Mouse (Mus musculus) urinary bladder, postnatal 4 days (tissue): ENCODE results near the gene Vps37d.

Source experiments
- DNase-seq, 2 experiments: peaks; one replicate each; pipeline ENCODE4 v3.0.0; 2021 to 2022; ENCODE audit warnings: low spot score in 2 of 2

Gene Vps37d

GRCm38 (mm10) chr5:135029007-135029854 lies 48.8 kb downstream of the Vps37d start:
- no peak for DNase-seq

GRCm38 (mm10) chr5:135025899-135026298 lies 52.2 kb downstream of the Vps37d start:
- no peak for DNase-seq

GRCm38 (mm10) chr5:135024665-135025224 lies 53.3 kb downstream of the Vps37d start:
- DNase-seq, result no peak

- peak; percentile 91 to 92 for DNase-seq
Observed at GRCm38 (mm10) chr5:135023344-135024173, 54.5 kb downstream of the Vps37d start, which contains the start of gene Stx1a. TSS of gene Stx1a (plus strand) at chr5:135023482.
